In the genomic region with DNA sequence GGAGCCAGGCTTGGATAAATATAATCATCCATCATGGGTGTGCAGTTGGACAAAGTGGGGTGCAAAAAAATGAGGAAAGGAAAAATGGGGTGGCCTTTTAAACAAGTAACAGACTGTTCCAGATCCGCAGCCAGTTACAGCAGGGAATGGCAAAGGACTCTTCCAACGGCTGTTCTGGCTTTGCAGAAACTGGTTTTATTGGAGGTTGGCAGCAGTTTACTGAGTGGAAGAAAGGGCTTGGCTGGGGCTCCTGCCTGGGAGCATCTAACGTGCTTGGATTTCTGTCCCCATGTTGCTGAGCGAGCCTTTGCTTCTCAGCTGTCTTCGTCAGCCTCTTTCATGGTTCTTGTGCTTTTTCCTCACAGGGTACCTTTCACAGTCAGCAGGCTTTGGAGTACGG, we compare ENCODE assay signal across 25 mouse cellular contexts. TPM values are rescaled to one million over a fixed set of nuclear protein-coding genes. Genes with fewer than 3 reads are reported as not detected.
DNase-seq lines count a peak whose midpoint lies in the region; ATAC-seq and TF ChIP-seq lines count a peak whose summit lies in the region.
"Had no signal": no experiment of that assay in that cellular context is flagged by ENCODE, and none has a peak within 500 bp of the region (broad histone marks: within the 10 kb centered on the region; RNA-seq: fewer than 3 reads in every experiment).

No protein-coding gene starts in this region.

- ATAC-seq in midbrain, postnatal 0 days (ENCODE audit: low FRiP score): no peak
- no peak for ATAC-seq in midbrain, embryonic 14.5 days (ENCODE audit: low FRiP score, low TSS enrichment)
- ATAC-seq: activated CD4-positive, CD25-positive, alpha-beta regulatory T cell, adult 4 months; liver, embryonic 12.5 days had no signal

- H3K4me2 ChIP-seq in midbrain, postnatal 0 days (ENCODE audit: low read depth, low read length, poor library complexity, severe bottlenecking): no peak overlapping the region
- H3K4me2 ChIP-seq in midbrain, embryonic 14.5 days (ENCODE audit: low read length): no peak overlapping the region
- H3K4me2 ChIP-seq: heart, embryonic 15.5 days; hindbrain, embryonic 14.5 days; limb, embryonic 12.5 days; liver, embryonic 12.5 days; midbrain, embryonic 11.5 days had no signal

- H3K4me1 ChIP-seq in midbrain, postnatal 0 days (ENCODE audit: insufficient read depth, low read length): no peaks in the 10 kb centered on the region
- H3K4me1 ChIP-seq in midbrain, embryonic 14.5 days (ENCODE audit: control insufficient read depth, insufficient read depth, low read length): no peaks in the 10 kb centered on the region
- H3K4me1 ChIP-seq: limb, embryonic 12.5 days had no signal

- H3K27me3 ChIP-seq in midbrain, postnatal 0 days (ENCODE audit: insufficient read depth, low read length): no peaks in the 10 kb centered on the region
- no peaks in the 10 kb centered on the region for H3K27me3 ChIP-seq in midbrain, embryonic 14.5 days (ENCODE audit: control insufficient read depth, insufficient read depth, low read length)
- H3K27me3 ChIP-seq: heart, embryonic 15.5 days; limb, embryonic 12.5 days; liver, embryonic 12.5 days had no signal

- DNase-seq in gastrocnemius, adult 2 months: peak; percentile 46
- DNase-seq in gastrocnemius, adult 8-10 months (ENCODE audit: low spot score in 2 of 2): no peak
- peak; percentile 57 for DNase-seq in midbrain, postnatal 0 days (ENCODE audit: low spot score)
- DNase-seq in midbrain, embryonic 14.5 days: no peak
- peak; percentile 48 to 50 for DNase-seq in layer of hippocampus, adult 8-10 months (ENCODE audit: low spot score in 2 of 2)
- DNase-seq in kidney, postnatal 25 days: no peak
- no peak for DNase-seq in urinary bladder, postnatal 10 days (ENCODE audit: low spot score)
- DNase-seq: adrenal gland, postnatal 10 days; cerebellum, adult 9-11 months; gastrocnemius, postnatal 14 days; heart, postnatal 36 days; kidney, adult 2 months; lung, adult 18-20 months; lung, postnatal 14 days; thymus, postnatal 14 days had no signal

- no peak overlapping the region for H3K4me3 ChIP-seq in gastrocnemius, adult 2 months
- no peak overlapping the region for H3K4me3 ChIP-seq in midbrain, postnatal 0 days (ENCODE audit: low read depth, low read length)
- H3K4me3 ChIP-seq in midbrain, embryonic 14.5 days (replicated peaks; ENCODE audit: low read depth, low read length): no peak overlapping the region
- H3K4me3 ChIP-seq: embryonic facial prominence, embryonic 10.5 days; forebrain, embryonic 10.5 days; heart, embryonic 15.5 days; limb, embryonic 12.5 days; liver, embryonic 12.5 days had no signal

- 83% methylated on average over 6 of the region's 6 CpGs for WGBS in midbrain, postnatal 0 days
- 94% methylated on average over 6 of the region's 6 CpGs for WGBS in midbrain, embryonic 14.5 days

- H3K9me3 ChIP-seq in midbrain, postnatal 0 days (ENCODE audit: low read length): no peaks in the 10 kb centered on the region
- no peaks in the 10 kb centered on the region for H3K9me3 ChIP-seq in midbrain, embryonic 14.5 days (ENCODE audit: control insufficient read depth, low read length)
- H3K9me3 ChIP-seq: embryonic facial prominence, embryonic 10.5 days; forebrain, embryonic 10.5 days; heart, embryonic 15.5 days; limb, embryonic 12.5 days; liver, embryonic 12.5 days had no signal

- H3K27ac ChIP-seq in gastrocnemius, adult 2 months: 0 out of 2 replicates have a peak overlapping the region, but pooled peaks have one; percentile 13
- H3K27ac ChIP-seq in midbrain, postnatal 0 days (ENCODE audit: low read depth, low read length): no peak overlapping the region
- no peak overlapping the region for H3K27ac ChIP-seq in midbrain, embryonic 14.5 days (replicated peaks; ENCODE audit: low read depth, low read length)
- H3K27ac ChIP-seq: embryonic facial prominence, embryonic 10.5 days; forebrain, embryonic 10.5 days; heart, embryonic 15.5 days; hindbrain, embryonic 14.5 days; kidney, postnatal 0 days; limb, embryonic 12.5 days; liver, embryonic 12.5 days had no signal

- no peak for TF ChIP-seq CTCF in gastrocnemius, adult 2 months (IDR thresholded peaks at IDR 0.05)
- TF ChIP-seq CTCF in midbrain, postnatal 0 days (IDR thresholded peaks at IDR 0.05): no peak

- no peak overlapping the region for H3K9ac ChIP-seq in midbrain, postnatal 0 days (replicated peaks; ENCODE audit: low read length, poor library complexity, severe bottlenecking)
- H3K9ac ChIP-seq in midbrain, embryonic 14.5 days (replicated peaks; ENCODE audit: low read length): no peak overlapping the region
- H3K9ac ChIP-seq: heart, embryonic 15.5 days; hindbrain, embryonic 14.5 days; limb, embryonic 12.5 days; liver, embryonic 12.5 days had no signal

- intact Hi-C loops in gastrocnemius, adult 2 months (cut with DNase I): no loop called here

- peaks cover 48% of the 10 kb centered on the region for H3K36me3 ChIP-seq in midbrain, postnatal 0 days (ENCODE audit: insufficient read depth, low read length)
- peaks cover 81% of the 10 kb centered on the region for H3K36me3 ChIP-seq in midbrain, embryonic 14.5 days (ENCODE audit: control insufficient read depth, insufficient read depth, low read length)

RNA-seq across cellular contexts. Expression of a gene that starts 11.9 kb away (rescaled TPM):
- 100 to 1,000 TPM; 284 to 376 TPM for total RNA-seq in gastrocnemius, adult 2 months (2021)
- 100 to 1,000 TPM; 282 to 315 (median 288) TPM for total RNA-seq in gastrocnemius, adult 8-10 months (2022)
- total RNA-seq in midbrain, postnatal 0 days (2014; rRNA removed): 38.2 and 39.1 TPM in 2 replicates
- polyA plus RNA-seq in midbrain, postnatal 0 days (2015; fragmentation: Nextera tagmentation; extraction: Ambion mirVana): 123 and 129 TPM in 2 replicates
- 148 and 154 TPM in 2 replicates for polyA plus RNA-seq in midbrain, embryonic 14.5 days (2014; fragmentation: Nextera tagmentation; extraction: Ambion mirVana)
- total RNA-seq in layer of hippocampus, adult 8-10 months (2022): 100 to 1,000 TPM; 122 to 136 (median 131) TPM

RNA-seq across cellular contexts. Expression of a gene that starts 38.7 kb away (rescaled TPM):
- total RNA-seq in gastrocnemius, adult 2 months (2021): under 1 TPM; 0.03 TPM
- total RNA-seq in gastrocnemius, adult 8-10 months (2022): under 1 TPM in 2 of 4 experiments, not detected in 2; 0.02 TPM
- total RNA-seq in midbrain, postnatal 0 days (2014; rRNA removed): 2.0 and 2.2 TPM in 2 replicates
- 0.18 and 0.22 TPM in 2 replicates for polyA plus RNA-seq in midbrain, postnatal 0 days (2015; fragmentation: Nextera tagmentation; extraction: Ambion mirVana)
- polyA plus RNA-seq in midbrain, embryonic 14.5 days (2014; fragmentation: Nextera tagmentation; extraction: Ambion mirVana): 0.12 and 0.14 TPM in 2 replicates
- total RNA-seq in layer of hippocampus, adult 8-10 months (2022): 1 to 10 TPM in 2 of 4 experiments, under 1 TPM in 2; 0.83 to 1.5 (median 1.1) TPM
- total RNA-seq: MEL had no signal
- polyA plus RNA-seq: limb, embryonic 12.5 days had no signal

Comparison
In these comparisons a context has a peak if more than half of its experiments do, and no peak if none do; other contexts are left out.
1. DNase-seq: peak in gastrocnemius, adult 2 months (single experiment), midbrain, postnatal 0 days (single experiment) and layer of hippocampus, adult 8-10 months (2 of 2); none in gastrocnemius, adult 8-10 months (0 of 2), midbrain, embryonic 14.5 days (single experiment), kidney, postnatal 25 days (0 of 2) and urinary bladder, postnatal 10 days (single experiment).